Mouse (Mus musculus) brain, embryonic 14.5 days (tissue): ENCODE measurements around the gene Med15. TPM values are rescaled to one million over a fixed set of nuclear protein-coding genes. Genes with fewer than 3 reads are reported as not detected.

Source experiments
- DNase-seq: peaks from one replicate; pipeline ENCODE4 v3.0.0-alpha.2; 2011; ENCODE audit warnings: low read depth
- CTCF ChIP-seq: fragments of 200-500 bp; IDR thresholded peaks from 2 replicates; pipeline ENCODE4 v1.5.1; 2012; ENCODE audit warnings: inconsistent platforms, mild to moderate bottlenecking, moderate library complexity, borderline replicate concordance; ENCODE audit not compliant: insufficient read depth, insufficient read length; ENCODE audit errors: extremely low read depth
- POLR2A ChIP-seq: fragments of 200-500 bp; IDR thresholded peaks from 2 replicates; pipeline ENCODE4 v1.6.1; 2012; ENCODE audit warnings: mild to moderate bottlenecking, inconsistent platforms, borderline replicate concordance; ENCODE audit not compliant: poor library complexity, insufficient read depth, insufficient read length, severe bottlenecking; ENCODE audit errors: extremely low read depth
- polyA plus RNA-seq: library from polyadenylated mRNA; depleted of rRNA; stranded (reverse); fragments of >200 nt; gene quantifications from 2 replicates; pipeline ENCODE4 v1.2.3, GENCODE M21; 2012

Gene Med15
- polyA plus RNA-seq, 1 experiment, result 87.3 TPM

DNA sequence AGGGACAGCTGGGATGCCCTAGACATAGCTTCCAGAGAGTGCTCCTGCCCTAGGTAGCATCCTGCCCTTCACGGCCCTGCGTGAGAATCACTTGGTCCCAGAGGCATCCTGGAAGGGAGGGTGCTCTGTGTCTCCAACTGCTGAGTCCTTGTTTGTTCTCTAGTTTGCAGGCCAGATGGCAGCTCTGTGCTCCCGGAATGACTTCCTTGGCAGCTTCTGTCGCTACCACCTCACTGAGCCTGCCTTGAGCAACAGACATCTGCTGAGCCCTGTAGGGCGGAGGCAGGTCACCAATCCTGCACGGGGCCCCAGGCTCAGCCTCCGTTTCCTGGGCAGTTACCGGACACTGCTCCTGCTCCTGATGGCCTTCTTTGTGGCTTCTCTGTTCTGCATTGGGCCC is 90.4 kb downstream of the Med15 start:
- TF ChIP-seq POLR2A, result no peak
- TF ChIP-seq CTCF, result no peak
- DNase-seq, result peak; percentile 24

- no peak for DNase-seq
- TF ChIP-seq POLR2A (no peak), CTCF (no peak)
Observed at GRCm38 (mm10) chr16:17641301-17641700, 91.4 kb downstream of the Med15 start.

DNA sequence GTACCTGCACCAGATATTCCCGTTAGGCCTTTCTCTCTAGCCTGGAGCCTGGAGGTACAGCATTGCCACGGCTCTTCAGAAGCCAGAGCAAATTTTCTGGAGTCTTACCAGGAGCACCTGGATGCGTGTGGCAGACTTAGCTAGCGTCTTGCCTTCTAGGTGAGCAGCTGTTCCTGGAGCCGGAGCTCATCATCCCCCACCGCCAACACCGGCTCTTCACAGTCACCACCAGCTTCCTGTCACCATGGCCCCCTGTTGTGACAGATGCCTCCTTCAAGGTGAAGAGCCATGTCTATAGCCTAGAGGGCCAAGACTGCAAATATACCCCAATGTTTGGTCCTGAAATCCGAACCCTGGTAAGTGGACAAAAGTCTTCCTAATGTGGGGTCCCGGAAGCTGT is 92.0 kb downstream of the Med15 start:
- TF ChIP-seq POLR2A (no peak), CTCF (no peak)
- DNase-seq, result no peak

DNA sequence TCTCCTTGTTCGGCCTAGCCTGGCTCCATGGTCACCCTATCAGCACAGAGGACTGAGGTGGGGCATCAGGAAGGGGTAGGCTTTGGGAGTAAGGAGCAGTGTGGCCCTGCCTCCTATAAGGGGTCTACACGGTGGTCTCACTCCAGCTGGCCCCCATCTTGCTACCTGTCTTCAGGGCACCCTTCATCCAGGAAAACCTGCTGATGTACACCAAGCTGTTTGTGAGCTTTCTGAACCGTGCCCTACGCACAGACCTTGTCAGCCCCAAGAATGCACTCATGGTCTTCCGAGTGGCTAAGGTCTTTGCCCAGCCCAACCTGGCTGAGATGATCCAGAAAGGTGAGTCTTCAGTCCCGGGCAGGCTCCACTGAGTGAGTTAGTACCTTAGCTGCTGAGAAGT is 92.7 kb downstream of the Med15 start:
- TF ChIP-seq CTCF, result no peak
- TF ChIP-seq POLR2A, result no peak
- DNase-seq, result no peak

GRCm38 (mm10) chr16:17639081-17639480 is 93.6 kb downstream of the Med15 start:
- no peak for DNase-seq
- TF ChIP-seq CTCF (no peak), POLR2A (no peak)

GRCm38 (mm10) chr16:17638036-17638628 is 94.6 kb downstream of the Med15 start:
- TF ChIP-seq POLR2A (no peak), CTCF (no peak)
- no peak for DNase-seq

GRCm38 (mm10) chr16:17637610-17638009 is 95.1 kb downstream of the Med15 start:
- DNase-seq, result no peak
- TF ChIP-seq POLR2A (no peak), CTCF (0 out of 2 replicates have a peak, but pooled peaks have one; percentile 3)

DNA sequence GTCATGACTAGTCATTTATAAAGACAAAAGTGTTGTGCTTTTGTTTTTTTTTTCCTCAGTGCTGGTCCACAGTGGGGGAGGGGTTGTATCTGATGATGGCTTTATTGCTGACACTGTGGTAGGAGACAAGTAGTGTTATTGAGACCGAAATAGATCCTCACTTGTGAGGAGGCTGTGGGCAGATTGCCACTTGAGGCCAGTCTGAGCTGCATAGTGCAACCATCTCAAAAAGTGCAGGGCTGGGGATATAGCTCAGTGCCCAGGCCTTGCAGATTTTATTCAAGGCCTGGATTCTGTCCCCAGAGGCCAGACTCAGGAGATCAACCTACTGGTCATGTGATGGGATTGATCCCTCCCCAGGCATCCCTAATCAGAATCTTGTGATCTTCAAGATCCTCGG is 95.8 kb downstream of the Med15 start:
- DNase-seq, result no peak

GRCm38 (mm10) chr16:17633481-17634181 is 99.1 kb downstream of the Med15 start:
- no peak for DNase-seq
- TF ChIP-seq CTCF (peak; percentile 41; the same call in 1 of the 2 replicates), POLR2A (no peak)

More for the DNA sequence above, 95.8 kb downstream of the Med15 start:
- TF ChIP-seq CTCF (no peak), POLR2A (no peak)

DNA sequence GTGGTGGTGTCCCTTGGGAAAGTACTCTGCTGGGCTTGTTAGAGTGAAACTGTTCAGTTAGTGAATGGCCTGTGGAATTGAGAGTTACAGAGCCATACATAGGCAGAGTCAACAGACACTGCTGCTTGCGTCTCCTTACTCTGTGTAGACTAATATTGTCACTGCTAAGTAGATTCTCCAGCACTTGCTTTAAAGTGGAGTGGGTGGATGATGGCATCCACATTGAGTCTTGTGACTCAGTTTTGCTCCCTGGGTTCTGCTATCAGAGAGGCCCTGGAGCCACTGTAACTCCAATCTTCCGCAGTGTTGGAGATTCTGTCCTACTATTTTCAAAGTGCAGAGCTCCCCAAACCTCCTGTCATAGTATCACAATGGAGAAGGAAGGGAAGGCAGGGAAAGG is 100.1 kb downstream of the Med15 start:
- no peak for DNase-seq
- TF ChIP-seq CTCF (no peak), POLR2A (no peak)

DNA sequence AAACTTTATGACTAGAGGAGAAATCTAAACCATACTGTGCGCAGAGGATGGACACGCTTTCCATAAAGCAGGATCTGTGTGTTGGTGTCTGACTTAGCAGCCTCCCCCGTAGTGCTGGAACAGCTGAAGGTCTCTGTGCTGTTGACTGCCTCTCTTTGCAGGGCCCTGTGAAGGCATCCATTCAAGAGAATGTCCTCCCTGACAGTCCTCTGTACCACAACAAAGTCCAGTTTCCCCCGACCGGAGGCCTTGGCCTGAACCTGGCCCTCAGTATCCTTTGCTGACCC is 106.5 kb downstream of the Med15 start:
- no peak for DNase-seq
- TF ChIP-seq CTCF, result no peak
- TF ChIP-seq POLR2A, result no peak
